Mouse (Mus musculus) kidney, adult 2 months (tissue): ENCODE measurements around the gene Fras1.

Source experiments
- CTCF ChIP-seq: fragments of 200-500 bp; conservative IDR thresholded peaks from 2 replicates; pipeline ENCODE4 v1.5.1; 2011; ENCODE audit warnings: low read depth, mild to moderate bottlenecking, control low read depth, low read length, moderate library complexity, mixed read lengths; ENCODE audit not compliant: insufficient read depth, insufficient read length
- POLR2A ChIP-seq: fragments of 200-500 bp; IDR thresholded peaks from one replicate; pipeline ENCODE4 v1.6.1; 2011; ENCODE audit warnings: low read depth, low read length, control low read depth

DNA sequence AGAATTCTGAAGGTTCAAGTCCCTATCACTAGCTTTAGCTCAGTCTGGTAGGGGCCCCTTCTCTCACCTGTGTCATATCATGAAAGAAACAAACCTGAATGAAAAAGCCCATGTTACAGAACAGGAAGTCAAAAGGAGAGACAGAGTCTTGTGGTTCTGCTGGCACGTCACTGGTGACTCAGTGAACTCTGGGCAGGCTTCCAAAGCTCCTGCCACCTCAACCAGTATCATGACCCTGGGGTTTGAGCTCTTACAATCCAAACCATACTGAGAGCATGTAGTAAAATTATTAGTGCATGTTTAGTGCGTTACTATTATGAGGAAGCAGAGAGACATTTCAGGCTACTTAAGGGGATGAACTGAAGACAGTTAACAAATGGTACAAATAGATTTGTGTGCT is 246.5 kb downstream of the Fras1 start:
- TF ChIP-seq CTCF: no peak
- TF ChIP-seq POLR2A: no peak
